Mouse (Mus musculus) testis, adult 2 months (tissue): ENCODE data around the gene Chka. TPM values are rescaled to one million over a fixed set of nuclear protein-coding genes. Genes with fewer than 3 reads are reported as not detected.

Experiments used
- H3K27ac ChIP-seq: fragments of 200-500 bp; 2 replicates; pipeline ENCODE4 v1.5.1; 2012; ENCODE audit warnings: low read depth, low read length; ENCODE audit not compliant: control insufficient read depth, insufficient read depth
- H3K27me3 ChIP-seq: fragments of 200-500 bp; 2 replicates; pipeline ENCODE4 v1.6.1; 2012; ENCODE audit warnings: mild to moderate bottlenecking, low read length, moderate library complexity; ENCODE audit not compliant: control insufficient read depth, insufficient read depth
- H3K36me3 ChIP-seq: fragments of 200-500 bp; 2 replicates; pipeline ENCODE4 v1.6.1; 2012; ENCODE audit warnings: mild to moderate bottlenecking, low read length; ENCODE audit not compliant: control insufficient read depth, insufficient read depth
- H3K4me1 ChIP-seq: fragments of 200-500 bp; 2 replicates; pipeline ENCODE4 v1.6.1; 2012; ENCODE audit warnings: low read length; ENCODE audit not compliant: control insufficient read depth, insufficient read depth
- H3K4me3 ChIP-seq: fragments of 200-500 bp; 2 replicates; pipeline ENCODE4 v1.5.1; 2012; ENCODE audit warnings: low read depth, mild to moderate bottlenecking, low read length, moderate library complexity, mixed read lengths; ENCODE audit not compliant: control insufficient read depth
- CTCF ChIP-seq: fragments of 200-500 bp; IDR thresholded peaks from 2 replicates; pipeline ENCODE4 v1.5.1; 2012; ENCODE audit warnings: low read depth, mild to moderate bottlenecking, inconsistent platforms, low read length, moderate library complexity; ENCODE audit not compliant: control insufficient read depth, insufficient read depth, insufficient replicate concordance
- POLR2A ChIP-seq: fragments of 200-500 bp; IDR thresholded peaks from 2 replicates; pipeline ENCODE4 v1.6.1; 2012; ENCODE audit warnings: low read depth, mild to moderate bottlenecking, inconsistent platforms, low read length, moderate library complexity; ENCODE audit not compliant: control insufficient read depth
- polyA plus RNA-seq: library from polyadenylated mRNA; depleted of rRNA; stranded (reverse); fragments of >200 nt; gene quantifications from 2 replicates; pipeline ENCODE4 v1.2.3, GENCODE M21; 2012

Gene Chka
- polyA plus RNA-seq, 1 experiment, result 85.7 TPM

- Histone ChIP-seq H3K4me3 (no peak overlapping the region), H3K36me3 (peaks cover 2% of the 10 kb centered on the region), H3K27ac (no peak overlapping the region), H3K27me3 (no peaks in the 10 kb centered on the region), H3K4me1 (no peaks in the 10 kb centered on the region)
- TF ChIP-seq POLR2A (no peak), CTCF (no peak)
Observed at GRCm38 (mm10) chr19:3893545-3894116, 42.1 kb downstream of the Chka start.

- no peak overlapping the region for H3K27ac ChIP-seq
- H3K4me1 ChIP-seq, result no peaks in the 10 kb centered on the region
- peaks cover 2% of the 10 kb centered on the region for H3K36me3 ChIP-seq
- H3K4me3 ChIP-seq, result no peak overlapping the region
- TF ChIP-seq POLR2A (no peak), CTCF (no peak)
- H3K27me3 ChIP-seq, result no peaks in the 10 kb centered on the region
Observed at GRCm38 (mm10) chr19:3894294-3894693, 42.7 kb downstream of the Chka start.

- Histone ChIP-seq H3K27ac (peak overlapping the region; percentile 27; the same call in 1 of the 2 replicates), H3K36me3 (peaks cover 1% of the 10 kb centered on the region)
Observed at GRCm38 (mm10) chr19:3895171-3895631, 43.6 kb downstream of the Chka start.

GRCm38 (mm10) chr19:3896208-3896607 is 44.6 kb downstream of the Chka start:
- no peaks in the 10 kb centered on the region for H3K4me1 ChIP-seq
- H3K36me3 ChIP-seq, result no peaks in the 10 kb centered on the region; the same call in 1 of the 2 replicates
- TF ChIP-seq POLR2A (0 out of 2 replicates have a peak, but pooled peaks have one; percentile 6), CTCF (no peak)
- H3K27me3 ChIP-seq, result no peaks in the 10 kb centered on the region
- no peak overlapping the region for H3K27ac ChIP-seq
- H3K4me3 ChIP-seq, result no peak overlapping the region

More at GRCm38 (mm10) chr19:3895171-3895631, 43.6 kb downstream of the Chka start:
- no peak overlapping the region for H3K4me3 ChIP-seq
- no peaks in the 10 kb centered on the region for H3K4me1 ChIP-seq
- no peak for TF ChIP-seq POLR2A
- TF ChIP-seq CTCF, result no peak
- H3K27me3 ChIP-seq, result no peaks in the 10 kb centered on the region

- Histone ChIP-seq H3K36me3 (no peaks in the 10 kb centered on the region; the same call in 1 of the 2 replicates), H3K4me3 (no peak overlapping the region), H3K4me1 (no peaks in the 10 kb centered on the region), H3K27me3 (no peaks in the 10 kb centered on the region), H3K27ac (no peak overlapping the region)
- TF ChIP-seq CTCF (no peak), POLR2A (no peak)
Observed at GRCm38 (mm10) chr19:3897557-3897956, 46.0 kb downstream of the Chka start.

- TF ChIP-seq CTCF, result no peak
- no peak for TF ChIP-seq POLR2A
- H3K27ac ChIP-seq, result no peak overlapping the region
- peaks cover 10% of the 10 kb centered on the region for H3K4me1 ChIP-seq
- H3K36me3 ChIP-seq, result no peaks in the 10 kb centered on the region
- H3K4me3 ChIP-seq, result no peak overlapping the region
- no peaks in the 10 kb centered on the region for H3K27me3 ChIP-seq
Observed at GRCm38 (mm10) chr19:3898952-3899351, 47.4 kb downstream of the Chka start.

- no peaks in the 10 kb centered on the region for H3K36me3 ChIP-seq
- no peak overlapping the region for H3K27ac ChIP-seq
- H3K27me3 ChIP-seq, result no peaks in the 10 kb centered on the region
- H3K4me1 ChIP-seq, result peaks cover 14% of the 10 kb centered on the region
- no peak overlapping the region for H3K4me3 ChIP-seq
- no peak for TF ChIP-seq CTCF
- no peak for TF ChIP-seq POLR2A
Observed at GRCm38 (mm10) chr19:3899618-3900017, 48.0 kb downstream of the Chka start.
